Mouse (Mus musculus): ENCODE results near the gene Ephb6.

GRCm38 (mm10) chr6:41630791-41631190 lies 25.5 kb downstream of the Ephb6 start:
- no peak for TF ChIP-seq EP300 (IDR thresholded peaks at IDR 0.05; ENCODE audit: low read depth)
- TF ChIP-seq CTCF (IDR thresholded peaks at IDR 0.05; ENCODE audit: low read depth), result peak; percentile 49
